Comparison of ENCODE assay signal across 8 mouse cellular contexts in genomic region chr4:46374869-46375368, GRCm38 (mm10). TPM values are rescaled to one million over a fixed set of nuclear protein-coding genes. Genes with fewer than 3 reads are reported as not detected.
DNase-seq lines count a peak whose midpoint lies in the region; ATAC-seq lines count a peak whose summit lies in the region.

No protein-coding gene starts in this region.

- H3K4me2 ChIP-seq in intestine, embryonic 16.5 days (ENCODE audit: low read depth, low read length), result peak overlapping the region; percentile 63

- peaks cover 8% of the 10 kb centered on the region for H3K36me3 ChIP-seq in intestine, embryonic 16.5 days (ENCODE audit: control insufficient read depth, insufficient read depth, low read length)
- peaks cover 44% of the 10 kb centered on the region for H3K36me3 ChIP-seq in midbrain, embryonic 10.5 days

- H3K27me3 ChIP-seq in intestine, embryonic 16.5 days (replicated peaks; ENCODE audit: control insufficient read depth, insufficient read depth, low read length), result 0 out of 2 replicates have a peak, but pooled peaks cover 2% of the 10 kb centered on the region
- peaks cover 23% of the 10 kb centered on the region for H3K27me3 ChIP-seq in midbrain, embryonic 10.5 days (ENCODE audit: low read depth, poor library complexity, severe bottlenecking)

- peak; percentile 89 for DNase-seq in adrenal gland, adult 2 months
- DNase-seq in embryo, embryonic 11.5 days (ENCODE audit: low read depth, low spot score), result peak; percentile 64
- DNase-seq in gastrocnemius, postnatal 4 days (ENCODE audit: low spot score in 2 of 2), result peak; percentile 60 to 82
- peak; percentile 87 to 89 for DNase-seq in left cerebral cortex, postnatal 25 days (ENCODE audit: low spot score in 2 of 2)
- peak; percentile 79 for DNase-seq in midbrain, embryonic 10.5 days (ENCODE audit: low spot score)
- DNase-seq in right cerebral cortex, postnatal 4 days, result peak; percentile 81
- DNase-seq in yolk sac, embryonic 10.5 days (ENCODE audit: low spot score), result peak; percentile 74

- H3K27ac ChIP-seq in intestine, embryonic 16.5 days (ENCODE audit: low read length), result no peak overlapping the region
- H3K27ac ChIP-seq in midbrain, embryonic 10.5 days (replicated peaks), result peak overlapping the region; percentile 63; the same call in 1 of the 2 replicates

- peaks cover 8% of the 10 kb centered on the region; the same call in 1 of the 2 replicates for H3K4me1 ChIP-seq in intestine, embryonic 16.5 days (ENCODE audit: control insufficient read depth, insufficient read depth, low read length)
- peaks cover 13% of the 10 kb centered on the region for H3K4me1 ChIP-seq in midbrain, embryonic 10.5 days

- H3K4me3 ChIP-seq in intestine, embryonic 16.5 days (ENCODE audit: low read length), result peak overlapping the region; percentile 36
- H3K4me3 ChIP-seq in midbrain, embryonic 10.5 days, result peak overlapping the region; percentile 48

- whole genome bisulfite sequencing in intestine, embryonic 16.5 days, result 21% methylated on average over 22 of the region's 22 CpGs
- WGBS in midbrain, embryonic 10.5 days, result 21% methylated on average over 22 of the region's 22 CpGs

- intact Hi-C loops in left cerebral cortex, postnatal 25 days (cut with DNase I), result loop anchor here (5.0 kb wide), 1 partner anchor 173 kb away; no protein-coding TSS in a partner anchor

- peak; percentile 79 for ATAC-seq in intestine, embryonic 16.5 days

- no peaks in the 10 kb centered on the region for H3K9me3 ChIP-seq in intestine, embryonic 16.5 days (ENCODE audit: control insufficient read depth, low read length)
- H3K9me3 ChIP-seq in midbrain, embryonic 10.5 days (replicated peaks), result no peaks in the 10 kb centered on the region

- peak overlapping the region; percentile 56 for H3K9ac ChIP-seq in intestine, embryonic 16.5 days (ENCODE audit: low read depth, low read length)

RNA-seq across cellular contexts. Expression of gene Trmo, which starts 14.3 kb away (rescaled TPM):
- total RNA-seq in adrenal gland, adult 2 months (2021), result 1 to 10 TPM; 4.8 to 7.1 TPM
- polyA plus RNA-seq in adrenal gland, adult 2 months (2012; rRNA removed), result 2.5 and 4.3 TPM in 2 replicates
- total RNA-seq in gastrocnemius, postnatal 4 days (2021), result 1 to 10 TPM; 3.9 to 4.1 TPM
- polyA plus RNA-seq in intestine, embryonic 16.5 days (2015; fragmentation: Nextera tagmentation; extraction: Ambion mirVana), result 12.5 and 13.0 TPM in 2 replicates
- total RNA-seq in left cerebral cortex, postnatal 25 days (2021), result 1 to 10 TPM; 4.2 to 4.7 TPM
- polyA plus RNA-seq in midbrain, embryonic 10.5 days (2016; fragmentation: Nextera tagmentation; extraction: Ambion mirVana), result 10.7 and 12.9 TPM in 2 replicates

RNA-seq across cellular contexts. Expression of gene Foxe1, which starts 31.5 kb away (rescaled TPM):
- total RNA-seq in adrenal gland, adult 2 months (2021), result not detected
- 0.42 and 0.44 TPM in 2 replicates for polyA plus RNA-seq in adrenal gland, adult 2 months (2012; rRNA removed)
- total RNA-seq in gastrocnemius, postnatal 4 days (2021), result not detected
- polyA plus RNA-seq in intestine, embryonic 16.5 days (2015; fragmentation: Nextera tagmentation; extraction: Ambion mirVana), result not detected in 2 replicates
- total RNA-seq in left cerebral cortex, postnatal 25 days (2021), result not detected
- polyA plus RNA-seq in midbrain, embryonic 10.5 days (2016; fragmentation: Nextera tagmentation; extraction: Ambion mirVana), result 0.07 TPM in 1 of 2 replicates, not detected in the other

RNA-seq across cellular contexts. Expression of gene Hemgn, which starts 38.4 kb away (rescaled TPM):
- not detected for total RNA-seq in adrenal gland, adult 2 months (2021)
- not detected in 2 replicates for polyA plus RNA-seq in adrenal gland, adult 2 months (2012; rRNA removed)
- under 1 TPM in 1 of 2 experiments, not detected in 1; 0.54 TPM for total RNA-seq in gastrocnemius, postnatal 4 days (2021)
- polyA plus RNA-seq in intestine, embryonic 16.5 days (2015; fragmentation: Nextera tagmentation; extraction: Ambion mirVana), result 2.6 and 8.1 TPM in 2 replicates
- total RNA-seq in left cerebral cortex, postnatal 25 days (2021), result not detected
- 13.4 and 14.5 TPM in 2 replicates for polyA plus RNA-seq in midbrain, embryonic 10.5 days (2016; fragmentation: Nextera tagmentation; extraction: Ambion mirVana)
